Mouse (Mus musculus) ES-E14 (cell line): ENCODE results near the gene Inpp5e.

Experiments
- HCFC1 ChIP-seq: IDR thresholded peaks from 2 replicates; pipeline ENCODE4 v1.6.1; 2012; ENCODE audit warnings: low read length, inconsistent platforms, borderline replicate concordance; ENCODE audit not compliant: insufficient read depth
- MAFK ChIP-seq: IDR thresholded peaks from 2 replicates; pipeline ENCODE4 v1.6.1; 2014; ENCODE audit warnings: mild to moderate bottlenecking, low read depth, low read length, inconsistent platforms; ENCODE audit not compliant: insufficient read depth
- ZC3H11A ChIP-seq: IDR thresholded peaks from 2 replicates; pipeline ENCODE4 v1.6.1; 2012; ENCODE audit warnings: low read depth, mild to moderate bottlenecking, inconsistent platforms, low read length, borderline replicate concordance
- ZNF384 ChIP-seq: IDR thresholded peaks from 2 replicates; pipeline ENCODE4 v1.6.1; 2012; ENCODE audit warnings: low read depth, low read length, inconsistent platforms

DNA sequence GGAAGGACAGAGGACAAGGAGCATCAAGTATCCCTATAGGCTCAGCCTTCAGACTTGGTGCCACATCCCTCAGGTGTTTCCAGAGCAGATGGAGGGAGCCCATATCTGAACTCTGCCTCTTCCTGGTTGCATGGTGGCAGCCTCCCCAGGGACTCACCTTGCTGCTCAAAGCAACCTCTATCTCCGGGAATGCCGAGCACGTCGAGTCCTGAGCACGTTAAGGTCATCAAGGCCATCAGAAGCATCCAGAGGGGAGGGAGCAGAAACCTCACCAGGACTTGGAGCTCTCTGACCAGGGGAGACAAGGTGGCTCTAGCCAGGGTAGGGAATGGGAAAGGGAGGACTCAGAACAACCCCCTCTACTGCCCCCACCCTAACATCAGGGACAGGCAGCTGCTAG is 45.5 kb downstream of the Inpp5e start:
- TF ChIP-seq HCFC1: no peak
- no peak for TF ChIP-seq ZNF384
- no peak for TF ChIP-seq ZC3H11A
- no peak for TF ChIP-seq MAFK
